ENCODE assay signal across 23 mouse cellular contexts in the genomic region with DNA sequence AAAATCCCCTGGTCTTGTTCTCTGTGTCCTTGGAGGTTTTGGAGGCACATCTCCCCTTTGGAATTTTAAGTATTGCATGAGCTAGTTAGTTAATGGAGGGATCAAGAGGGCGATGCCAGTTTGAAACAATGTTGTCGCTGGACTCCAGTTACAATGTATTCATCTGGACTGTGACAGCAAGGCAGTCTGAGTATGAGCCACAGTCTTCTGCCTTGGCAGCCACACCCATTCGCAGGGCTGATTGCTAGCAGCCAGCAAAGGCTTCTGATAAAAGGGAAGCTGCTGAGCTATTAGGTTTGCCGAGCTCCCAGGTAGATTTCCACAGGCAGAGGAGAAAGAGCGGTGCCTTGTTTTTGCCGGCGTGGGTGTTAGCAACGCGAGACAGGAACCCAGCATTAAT.
A peak's percentile ranks its signal among the peaks of the same experiment; 100 is the strongest.
DNase-seq lines count a peak whose midpoint lies in the region; ATAC-seq and TF ChIP-seq lines count a peak whose summit lies in the region.
"Had no signal": no experiment of that assay in that cellular context is flagged by ENCODE, and none has a peak within 500 bp of the region (broad histone marks: within the 10 kb centered on the region; RNA-seq: fewer than 3 reads in every experiment).

No protein-coding gene starts in this region.

- no peak for ATAC-seq in heart, embryonic 11.5 days (replicated peaks; ENCODE audit: insufficient number of reproducible peaks, low FRiP score, low TSS enrichment)
- ATAC-seq in intestine, embryonic 16.5 days = peak; percentile 40; the same call in 1 of the 2 replicates

- H3K27me3 ChIP-seq in heart, embryonic 11.5 days (ENCODE audit: control insufficient read depth, insufficient read depth, low read length) = peaks cover 6% of the 10 kb centered on the region; the same call in 1 of the 2 replicates
- H3K27me3 ChIP-seq in heart, adult 2 months (ENCODE audit: control insufficient read depth, insufficient read depth, low read length) = no peaks in the 10 kb centered on the region
- no peaks in the 10 kb centered on the region for H3K27me3 ChIP-seq in intestine, embryonic 16.5 days (replicated peaks; ENCODE audit: control insufficient read depth, insufficient read depth, low read length)

- H3K4me2 ChIP-seq in heart, embryonic 11.5 days = peak overlapping the region; percentile 30
- H3K4me2 ChIP-seq in intestine, embryonic 16.5 days (ENCODE audit: low read depth, low read length) = peak overlapping the region; percentile 28; the same call in 1 of the 2 replicates
- H3K4me2 ChIP-seq: forebrain, embryonic 13.5 days; liver, embryonic 13.5 days; midbrain, embryonic 12.5 days had no signal

- H3K4me3 ChIP-seq in heart, embryonic 11.5 days (ENCODE audit: low read depth, low read length) = no peak overlapping the region
- H3K4me3 ChIP-seq in heart, adult 2 months = no peak overlapping the region
- no peak overlapping the region for H3K4me3 ChIP-seq in intestine, embryonic 16.5 days (ENCODE audit: low read length)
- H3K4me3 ChIP-seq: forebrain, embryonic 13.5 days; gastrocnemius, adult 2 months; left cerebral cortex, adult 2 months; liver, embryonic 13.5 days; midbrain, embryonic 12.5 days had no signal

- peaks cover 17% of the 10 kb centered on the region for H3K4me1 ChIP-seq in heart, embryonic 11.5 days (ENCODE audit: control insufficient read depth, insufficient read depth, low read length)
- H3K4me1 ChIP-seq in heart, adult 2 months (ENCODE audit: control insufficient read depth, insufficient read depth, low read length) = peaks cover 6% of the 10 kb centered on the region
- H3K4me1 ChIP-seq in intestine, embryonic 16.5 days (ENCODE audit: control insufficient read depth, insufficient read depth, low read length) = 0 out of 2 replicates have a peak, but pooled peaks cover 3% of the 10 kb centered on the region
- H3K4me1 ChIP-seq: liver, embryonic 13.5 days had no signal

- H3K9ac ChIP-seq in heart, embryonic 11.5 days (ENCODE audit: low read depth, low read length) = no peak overlapping the region
- H3K9ac ChIP-seq in heart, adult 2 months (ENCODE audit: low read depth, low read length) = no peak overlapping the region
- no peak overlapping the region for H3K9ac ChIP-seq in intestine, embryonic 16.5 days (ENCODE audit: low read depth, low read length)
- H3K9ac ChIP-seq: forebrain, embryonic 13.5 days; liver, embryonic 13.5 days; midbrain, embryonic 12.5 days had no signal

- H3K9me3 ChIP-seq in heart, embryonic 11.5 days (replicated peaks; ENCODE audit: control insufficient read depth, low read length) = no peaks in the 10 kb centered on the region
- H3K9me3 ChIP-seq in intestine, embryonic 16.5 days (ENCODE audit: control insufficient read depth, low read length) = no peaks in the 10 kb centered on the region
- H3K9me3 ChIP-seq: forebrain, embryonic 13.5 days; G1E; liver, embryonic 13.5 days; midbrain, embryonic 12.5 days had no signal

- 46% methylated on average over 9 of the region's 9 CpGs for WGBS in heart, embryonic 11.5 days (ENCODE audit: insufficient replicate concordance)
- WGBS in heart, adult 2 months = 47% methylated on average over 9 of the region's 9 CpGs
- WGBS in intestine, embryonic 16.5 days = 50% methylated on average over 9 of the region's 9 CpGs

- TF ChIP-seq CTCF in heart, adult 2 months (IDR thresholded peaks at IDR 0.05) = no peak

- no peak for DNase-seq in heart, adult 2 months
- DNase-seq in testis, postnatal 14 days (ENCODE audit: low spot score) = peak; percentile 63
- no peak for DNase-seq in testis, postnatal 10 days (ENCODE audit: low spot score)
- no peak for DNase-seq in thymus, postnatal 4 days
- no peak for DNase-seq in thymus, adult 18-20 months
- DNase-seq: adrenal gland, postnatal 14 days; B cell, adult 2 months; cerebellum, adult 9-10 months; gastrocnemius, adult 2 months; kidney, adult 2 months; layer of hippocampus, adult 9-11 months; liver, embryonic 13.5 days; lung, adult 2 months; lung, postnatal 14 days; thymus, postnatal 36 days had no signal

- intact Hi-C loops in heart, adult 2 months (cut with DNase I) = no loop called here

- H3K79me2 ChIP-seq in heart, adult 2 months (replicated peaks; ENCODE audit: control insufficient read depth, insufficient read depth, low read length) = no peaks in the 10 kb centered on the region

- no peak for TF ChIP-seq EP300 in heart, adult 2 months (IDR thresholded peaks at IDR 0.05; ENCODE audit: insufficient read depth, low read depth, low read length)

- no peak for TF ChIP-seq POLR2A in heart, adult 2 months (IDR thresholded peaks at IDR 0.05; ENCODE audit: insufficient read depth, low read depth, low read length)

- no peak overlapping the region for H3K27ac ChIP-seq in heart, embryonic 11.5 days (ENCODE audit: low read depth, low read length)
- H3K27ac ChIP-seq in heart, adult 2 months = no peak overlapping the region
- no peak overlapping the region for H3K27ac ChIP-seq in intestine, embryonic 16.5 days (ENCODE audit: low read length)
- H3K27ac ChIP-seq: forebrain, embryonic 13.5 days; gastrocnemius, adult 2 months; hindbrain, postnatal 0 days; kidney, postnatal 0 days; left cerebral cortex, adult 2 months; liver, embryonic 13.5 days; midbrain, embryonic 12.5 days had no signal

- no peaks in the 10 kb centered on the region for H3K36me3 ChIP-seq in heart, embryonic 11.5 days (ENCODE audit: control insufficient read depth, insufficient read depth, low read length)
- H3K36me3 ChIP-seq in heart, adult 2 months (ENCODE audit: control insufficient read depth, insufficient read depth, low read length) = no peaks in the 10 kb centered on the region
- H3K36me3 ChIP-seq in intestine, embryonic 16.5 days (ENCODE audit: control insufficient read depth, insufficient read depth, low read length) = no peaks in the 10 kb centered on the region
- H3K36me3 ChIP-seq: G1E; liver, embryonic 13.5 days; midbrain, embryonic 12.5 days had no signal
